Mouse (Mus musculus) lung, adult 18-20 months (tissue): ENCODE measurements around the gene Krtap7-1.

Source experiments
- DNase-seq, 2 experiments: peaks; one replicate each; pipeline ENCODE4 v3.0.0; 2022; ENCODE audit warnings: mixed read lengths in 2 of 2

Gene Krtap7-1

DNA sequence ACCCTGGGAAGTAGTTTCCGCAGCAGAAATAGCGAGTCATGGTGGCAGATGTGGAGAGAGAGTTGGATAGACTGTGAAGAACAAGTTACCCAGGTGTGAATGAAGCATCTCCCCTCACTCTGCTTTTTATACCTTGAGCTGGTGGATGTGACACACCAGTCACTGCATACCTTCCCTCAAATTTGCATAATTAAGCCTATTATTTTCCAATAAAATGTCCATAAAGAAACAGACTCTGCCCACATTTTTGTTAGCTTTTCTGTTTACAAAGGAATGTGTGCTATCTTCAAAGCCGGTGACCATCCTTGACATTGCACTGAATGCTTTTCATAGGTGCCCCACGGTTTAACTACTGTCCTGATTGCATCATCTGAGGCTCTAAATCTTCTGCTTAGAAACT is at the start of gene Krtap7-1:
Krtap7-1 (minus strand) TSS at position 101 of the 400 bp plus-strand sequence.
- DNase-seq = no peak

DNA sequence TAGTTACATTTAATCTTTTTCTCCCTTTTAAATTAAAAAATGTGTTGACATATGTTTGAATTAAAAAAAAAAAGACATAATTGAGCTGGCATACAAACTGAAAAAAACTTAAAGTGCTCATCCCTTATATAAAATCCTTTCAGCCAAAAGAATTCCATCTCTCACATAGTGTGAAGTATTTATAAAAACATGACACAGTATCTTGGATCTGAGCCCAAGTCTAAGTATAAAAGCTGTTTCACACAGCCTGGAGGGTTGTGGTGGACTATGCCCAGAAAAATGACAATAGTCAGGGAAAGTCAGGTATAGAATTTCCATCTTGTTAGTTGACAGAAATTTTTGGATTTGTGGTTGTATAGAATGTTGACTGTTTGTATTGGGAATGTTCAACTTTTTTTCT is 42.2 kb upstream of the Krtap7-1 start:
- DNase-seq = no peak

DNA sequence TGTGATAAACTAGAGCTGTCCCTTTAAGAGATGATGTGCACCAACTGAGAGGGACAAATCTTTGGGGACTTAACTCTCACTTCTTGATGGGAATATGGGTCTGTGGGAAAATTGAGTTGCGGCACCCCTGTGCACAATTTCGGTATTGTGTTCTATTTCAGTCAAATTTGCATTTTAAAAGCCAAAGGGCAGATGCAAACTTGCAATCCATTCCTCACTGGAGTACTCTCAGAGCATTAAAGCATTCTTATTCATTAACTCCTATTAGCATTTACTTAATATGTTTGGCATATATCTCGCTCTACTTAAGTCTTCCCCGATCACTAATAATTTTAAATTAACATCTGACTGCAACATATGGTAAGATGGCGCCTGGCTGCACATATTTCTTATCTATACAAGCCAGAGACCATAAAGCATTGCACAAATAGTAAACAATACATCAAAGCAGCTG is 29.9 kb upstream of the Krtap7-1 start:
- no peak for DNase-seq

DNA sequence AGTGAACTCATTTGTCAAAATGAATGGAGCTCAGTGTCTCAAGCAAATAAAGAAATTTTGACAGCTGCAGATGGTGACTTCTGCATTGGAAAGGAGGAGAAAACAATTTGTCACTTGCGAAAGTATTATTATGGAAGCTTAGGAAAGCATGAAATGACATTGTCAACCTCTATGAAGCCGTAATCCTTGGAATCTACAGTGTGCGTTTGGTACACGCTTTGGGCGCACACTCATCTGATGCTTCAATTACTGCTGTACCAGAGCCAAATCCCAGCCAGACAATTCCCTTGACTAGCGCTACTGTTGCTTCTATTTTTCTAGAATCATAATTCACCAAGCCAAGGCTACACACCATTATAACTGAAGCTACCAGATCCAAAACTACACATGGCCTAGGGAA is 29.2 kb upstream of the Krtap7-1 start:
- no peak for DNase-seq

DNA sequence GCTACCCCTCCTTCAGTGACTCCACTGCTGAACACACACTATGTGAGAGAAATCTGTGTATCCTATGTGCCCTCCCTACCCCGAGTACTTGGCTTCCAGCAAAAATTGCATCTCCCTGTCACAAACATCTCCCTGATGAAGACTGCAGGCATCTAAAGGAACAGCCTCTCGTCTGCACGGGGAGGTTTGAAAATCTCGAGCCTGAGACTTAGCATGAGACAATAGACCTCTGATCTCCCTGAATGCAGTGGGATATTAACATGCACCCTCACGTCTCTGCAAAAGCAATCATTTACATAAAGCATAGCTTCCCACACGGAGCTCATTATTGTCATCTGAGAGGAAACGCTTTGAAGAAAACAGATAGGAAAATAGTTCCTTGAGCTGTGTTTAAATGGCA is 22.4 kb upstream of the Krtap7-1 start:
- DNase-seq = no peak

DNA sequence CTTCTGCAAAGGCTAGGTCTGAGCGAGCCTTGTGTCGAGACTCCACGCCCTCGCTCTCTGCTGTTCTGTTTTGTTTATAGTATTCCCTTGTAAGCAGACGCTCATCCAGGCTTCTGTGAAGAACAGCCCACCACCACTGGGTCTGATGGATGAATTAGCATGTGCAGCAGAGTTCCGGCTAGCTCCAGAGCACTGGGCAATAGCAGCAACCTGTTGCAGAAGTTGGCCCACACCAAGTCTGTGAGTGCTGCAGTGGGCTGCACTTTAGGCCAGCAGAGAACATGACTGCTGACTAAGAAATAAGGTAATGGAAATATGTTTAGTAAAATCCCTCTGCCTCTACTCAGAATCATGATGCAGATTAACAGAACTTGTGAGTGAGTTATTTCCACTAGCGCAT is 21.7 kb upstream of the Krtap7-1 start:
- no peak for DNase-seq

DNA sequence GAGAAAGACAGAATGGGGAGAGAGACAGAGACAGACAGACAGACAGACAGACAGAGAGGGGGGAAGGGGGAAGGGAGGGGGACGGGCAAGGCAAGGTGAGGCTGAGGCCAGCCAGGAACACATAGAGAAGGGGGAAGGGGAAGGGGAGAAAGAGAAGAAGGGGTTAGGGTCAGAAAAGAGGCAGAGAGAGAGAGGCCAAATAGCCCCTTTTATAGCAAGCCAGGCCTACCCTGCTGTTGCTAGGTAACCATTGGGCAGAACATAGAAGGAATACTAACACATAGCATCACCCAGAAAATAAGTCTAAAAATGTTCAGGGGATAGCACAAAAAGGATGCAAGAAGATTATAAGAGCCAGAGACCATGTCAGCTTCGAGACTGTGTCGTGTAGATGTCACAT is 20.3 kb upstream of the Krtap7-1 start:
- DNase-seq = no peak

DNA sequence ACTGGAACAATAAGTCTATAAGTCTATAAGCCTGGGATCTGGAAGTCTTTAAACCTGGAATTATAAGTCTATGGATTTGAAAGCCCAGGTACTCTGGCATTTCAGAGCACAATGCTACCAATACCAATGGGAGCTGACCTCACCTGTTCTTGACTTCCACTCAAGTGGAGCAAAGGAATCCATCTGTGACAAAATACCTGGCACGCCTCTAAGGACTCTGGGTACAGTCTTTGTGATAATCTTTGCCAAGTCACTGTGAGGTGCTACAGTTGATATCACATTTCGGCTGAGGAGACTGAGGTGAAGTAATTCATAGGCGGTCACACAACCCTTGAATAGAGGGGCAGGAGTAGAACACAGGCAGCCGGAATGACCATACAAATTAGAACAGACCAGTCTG is 12.9 kb upstream of the Krtap7-1 start:
- DNase-seq = peak; percentile 12 to 54

DNA sequence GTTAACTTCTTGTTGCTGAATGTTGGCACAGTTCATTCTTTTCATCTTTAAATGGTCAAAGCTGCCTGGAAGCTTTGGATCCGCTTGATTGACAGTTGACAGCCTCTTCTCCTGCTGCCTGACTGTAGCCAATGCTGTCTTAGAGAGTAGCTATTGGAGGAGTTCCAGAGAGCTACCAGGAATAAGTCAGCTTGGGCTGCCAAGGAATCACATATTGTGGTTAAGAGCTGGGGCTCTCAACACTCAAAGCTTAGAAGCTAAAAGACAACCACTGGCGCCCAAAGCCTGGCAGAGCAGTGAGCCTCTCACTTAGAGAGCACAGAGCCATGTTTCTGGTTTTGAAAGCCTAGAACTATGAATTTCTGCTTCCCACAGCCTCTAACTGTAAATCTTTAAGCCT is 12.4 kb upstream of the Krtap7-1 start:
- DNase-seq = no peak

DNA sequence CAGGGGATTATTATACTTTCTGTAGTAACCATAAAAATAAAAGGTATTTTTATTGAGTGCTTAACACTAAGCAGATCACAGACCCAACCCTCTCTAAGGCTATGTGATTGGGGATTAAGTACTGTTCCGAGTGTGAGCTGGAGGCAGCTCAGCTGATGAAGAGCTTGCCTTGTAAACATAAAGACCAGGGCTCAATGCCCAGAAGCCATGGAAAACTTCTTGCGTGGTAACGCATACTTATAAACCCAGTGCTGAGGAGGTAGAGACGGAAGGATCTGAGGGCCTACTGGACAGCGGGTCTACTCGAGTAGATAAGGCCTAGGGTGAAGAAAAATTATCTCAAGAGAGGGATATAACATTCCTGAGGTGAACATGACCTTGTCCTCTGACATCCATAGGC is 12.0 kb upstream of the Krtap7-1 start:
- DNase-seq = no peak

DNA sequence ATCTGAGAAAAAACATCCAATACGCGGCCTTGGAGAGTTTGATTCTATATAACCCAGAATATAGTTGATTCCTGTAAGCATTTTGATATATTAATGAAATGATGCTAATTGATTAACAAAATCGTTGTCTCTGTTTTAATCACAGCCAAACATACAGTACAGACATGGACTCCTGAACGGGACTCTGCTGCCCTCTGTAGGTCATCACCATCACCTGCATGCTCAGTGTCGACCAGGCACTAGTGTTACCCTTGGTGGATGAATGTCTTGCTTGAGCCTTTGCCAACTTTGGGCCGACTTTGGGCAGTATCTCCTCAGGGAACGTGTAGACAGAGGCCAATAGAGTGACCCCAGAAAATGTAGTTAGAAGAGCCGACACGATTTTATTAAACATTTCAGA is 9.5 kb upstream of the Krtap7-1 start:
- peak in 1 of 2 experiments; percentile 7 for DNase-seq

DNA sequence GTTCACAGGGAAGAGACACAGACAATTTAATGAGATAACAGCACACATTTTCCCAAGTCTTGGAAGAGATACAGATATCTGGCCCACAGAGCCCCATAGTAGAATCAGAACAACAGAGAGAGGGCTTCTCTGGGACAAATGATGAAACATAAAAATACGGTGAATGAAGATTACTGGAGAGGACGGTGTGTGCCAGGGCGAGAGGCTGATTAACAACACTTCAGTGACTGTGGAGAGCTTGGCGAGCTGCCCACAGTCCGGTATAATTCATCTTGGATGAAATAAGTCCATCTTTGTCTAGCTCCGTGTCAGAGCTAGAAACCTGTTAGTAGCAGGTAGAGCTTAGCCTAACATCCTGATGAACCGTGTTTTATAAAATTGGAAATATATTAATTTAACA is 5.3 kb upstream of the Krtap7-1 start:
- DNase-seq = no peak

DNA sequence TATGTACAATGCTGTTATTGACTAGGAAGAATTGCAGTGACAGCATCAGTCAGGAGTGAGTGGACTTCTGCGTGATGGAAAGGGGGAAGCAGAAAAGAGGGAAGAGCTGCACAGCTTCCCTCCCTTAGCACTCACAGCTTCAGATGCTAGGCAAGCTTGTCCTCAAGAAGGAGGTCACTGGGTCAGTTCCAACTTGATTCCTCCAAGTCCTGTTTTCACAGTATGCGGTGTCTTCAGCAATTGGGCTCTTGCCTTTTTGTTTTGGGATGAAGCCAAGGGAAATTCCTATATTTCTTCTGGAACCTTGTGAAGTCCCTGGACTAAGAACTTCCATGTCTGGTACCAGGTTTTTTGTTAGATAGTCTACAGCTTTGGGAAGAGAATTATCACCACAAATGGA is 4.6 kb downstream of the Krtap7-1 start:
- DNase-seq = no peak

DNA sequence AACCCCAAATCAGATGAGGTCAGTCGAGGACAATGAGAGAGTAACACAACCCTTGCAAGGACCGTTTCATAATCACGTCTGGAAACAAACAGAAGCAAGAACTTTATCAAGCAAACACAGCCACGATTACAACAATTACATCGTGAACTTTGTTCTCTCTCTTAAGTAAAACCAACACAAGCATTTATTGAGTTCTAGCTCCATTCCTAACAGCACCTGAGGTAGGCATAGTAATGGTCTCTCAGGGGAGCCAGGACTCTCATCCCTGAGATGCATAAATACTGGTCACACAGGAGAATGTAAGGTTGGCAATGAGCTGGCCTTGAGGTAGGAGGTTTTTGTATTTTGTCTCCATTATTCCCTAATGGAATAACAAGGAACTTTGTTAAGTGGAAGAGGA is 6.3 kb downstream of the Krtap7-1 start:
- no peak for DNase-seq

DNA sequence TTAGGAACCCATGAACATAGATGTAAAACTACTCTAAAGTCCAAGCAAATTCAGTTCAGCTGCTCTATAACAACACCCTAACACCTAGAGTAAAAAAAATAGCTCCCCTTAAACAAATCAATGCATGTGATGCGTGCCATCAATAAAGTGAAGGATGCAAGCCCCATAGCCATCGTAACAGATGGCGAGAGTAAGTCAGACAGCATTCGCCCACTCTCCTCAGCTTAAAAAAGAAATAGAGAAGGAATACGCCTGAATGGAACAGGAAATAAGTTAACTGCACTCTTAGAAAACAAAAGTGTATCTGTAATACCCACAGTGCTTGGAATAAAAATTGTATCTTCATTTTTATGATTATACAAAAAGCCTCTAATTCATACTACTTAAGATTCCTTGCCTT is 11.1 kb downstream of the Krtap7-1 start:
- DNase-seq = no peak

DNA sequence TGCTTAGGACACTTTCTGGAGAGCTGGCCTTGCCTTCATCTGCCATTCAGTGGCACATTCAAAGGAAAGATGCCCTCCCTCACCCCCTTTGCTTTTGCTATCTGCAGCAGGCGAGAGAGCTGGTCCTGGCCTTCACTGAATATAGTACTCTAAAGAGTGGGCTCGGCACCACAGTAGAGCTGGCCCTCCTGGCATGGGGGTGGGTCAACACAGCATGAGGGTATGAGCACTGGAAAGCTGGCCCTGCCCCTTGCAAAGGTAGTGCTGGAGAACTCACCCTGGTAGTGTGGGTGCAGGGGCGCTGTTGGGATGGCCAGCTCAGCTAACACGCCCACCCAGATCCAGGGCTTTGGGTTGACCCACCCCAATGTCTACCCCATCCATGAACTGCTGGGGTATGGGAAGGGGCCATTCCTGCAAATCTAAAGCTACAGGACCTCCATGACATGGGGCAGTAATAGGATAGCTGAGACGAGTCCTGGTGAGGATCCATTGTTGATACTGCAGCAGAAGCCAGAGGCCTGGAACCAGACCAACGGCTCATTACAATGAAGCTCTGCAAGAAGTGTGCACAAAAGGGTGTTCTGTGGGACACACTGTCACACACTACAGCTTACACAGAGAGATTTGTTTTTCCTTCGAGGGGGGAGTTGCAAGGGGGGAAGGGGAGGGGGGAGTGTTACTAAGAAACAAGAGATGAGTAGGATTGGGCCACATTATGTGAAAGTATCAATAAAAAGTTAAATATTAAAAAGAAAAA is 12.5 kb downstream of the Krtap7-1 start:
- no peak for DNase-seq

DNA sequence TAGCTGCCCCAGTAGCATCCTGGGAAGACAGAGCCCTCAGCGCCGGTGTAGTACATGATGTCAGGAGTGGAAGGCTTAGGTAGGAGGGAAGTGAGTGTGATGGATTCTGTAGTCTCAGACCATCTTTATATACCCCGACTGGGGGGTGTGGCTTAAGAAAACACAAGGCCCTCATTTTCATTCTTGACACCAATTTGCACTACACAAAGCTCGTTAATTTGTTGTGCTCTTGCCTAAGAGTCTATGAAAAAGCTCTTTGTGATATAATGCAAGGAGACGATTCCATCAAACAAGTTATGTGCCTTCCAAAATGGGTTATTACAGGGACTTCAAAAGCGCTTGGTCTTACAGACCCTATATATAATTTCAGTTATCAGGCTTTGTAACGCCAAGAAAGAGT is 20.3 kb downstream of the Krtap7-1 start, which contains the start of gene Krtap8-1:
Krtap8-1 (minus strand) TSS at position 101 of the 400 bp plus-strand sequence.
- no peak for DNase-seq

DNA sequence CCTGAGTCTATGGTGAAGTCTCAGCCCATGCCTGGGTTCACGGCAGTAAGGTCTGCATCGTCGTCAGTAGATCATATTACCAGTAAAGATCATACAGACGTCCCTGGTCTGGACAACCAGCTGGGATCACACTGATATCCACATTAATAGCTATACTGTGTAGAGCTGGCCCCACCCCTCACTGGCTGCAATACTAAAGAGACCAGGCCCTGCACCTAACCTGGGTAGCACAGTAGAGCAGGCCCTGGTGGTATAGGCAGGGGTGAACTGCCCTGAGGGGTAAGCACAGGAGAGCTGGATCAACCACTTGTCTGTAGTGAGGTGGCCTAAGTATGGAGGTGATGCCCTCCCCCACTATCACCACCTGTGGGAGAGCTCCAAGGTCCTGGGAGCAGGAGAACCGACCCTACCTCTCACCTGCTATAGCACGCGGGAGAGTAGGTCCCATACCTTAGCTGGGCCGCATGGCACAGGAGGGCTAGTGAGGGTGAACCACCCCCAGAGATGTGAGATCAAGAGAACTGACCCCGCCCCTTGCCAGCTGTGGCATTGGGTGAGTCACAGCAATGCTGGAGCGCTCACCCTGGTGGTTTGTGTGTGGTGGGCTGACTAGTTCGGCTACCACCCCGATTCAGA is 30.3 kb downstream of the Krtap7-1 start:
- DNase-seq = no peak

DNA sequence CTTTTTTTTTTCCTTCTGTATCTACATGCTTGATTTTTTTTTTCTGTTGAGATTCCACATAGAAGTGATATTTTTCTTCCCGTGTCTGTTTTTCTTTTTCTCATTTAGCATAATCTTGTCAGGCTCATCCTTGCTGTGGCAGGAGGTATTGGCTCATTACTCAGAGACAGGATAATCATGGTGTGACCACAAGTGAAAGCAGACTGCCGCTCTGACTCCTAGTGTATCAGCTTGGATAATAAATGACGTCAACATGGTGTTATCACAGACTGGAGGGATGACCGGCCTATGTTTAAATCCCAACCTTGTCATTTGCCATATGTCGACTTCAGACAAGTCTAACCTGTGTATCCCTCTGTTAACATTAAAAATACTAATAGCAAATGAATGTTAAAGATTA is 46.9 kb downstream of the Krtap7-1 start:
- no peak for DNase-seq
